9 mouse cellular contexts compared by ENCODE assay signal in genomic region chr7:28955295-28955897, GRCm38 (mm10). TPM values are rescaled to one million over a fixed set of nuclear protein-coding genes. Genes with fewer than 3 reads are reported as not detected.
DNase-seq lines count a peak whose midpoint lies in the region; ATAC-seq and TF ChIP-seq lines count a peak whose summit lies in the region.
"Had no signal": no experiment of that assay in that cellular context is flagged by ENCODE, and none has a peak within 500 bp of the region (broad histone marks: within the 10 kb centered on the region; RNA-seq: fewer than 3 reads in every experiment).

No protein-coding gene starts in this region.

- peak overlapping the region; percentile 97 for H3K27ac ChIP-seq in heart, embryonic 15.5 days
- no peak overlapping the region for H3K27ac ChIP-seq in midbrain, postnatal 0 days (ENCODE audit: low read depth, low read length)
- H3K27ac ChIP-seq in midbrain, embryonic 13.5 days: no peak overlapping the region
- H3K27ac ChIP-seq in intestine, embryonic 15.5 days: peak overlapping the region; percentile 38; the same call in 1 of the 2 replicates

- 0 out of 2 replicates have a peak, but pooled peaks cover 3% of the 10 kb centered on the region for H3K36me3 ChIP-seq in heart, embryonic 15.5 days
- H3K36me3 ChIP-seq in midbrain, postnatal 0 days (ENCODE audit: insufficient read depth, low read length): no peaks in the 10 kb centered on the region
- no peaks in the 10 kb centered on the region for H3K36me3 ChIP-seq in midbrain, embryonic 13.5 days
- H3K36me3 ChIP-seq in intestine, embryonic 15.5 days: no peaks in the 10 kb centered on the region

- H3K4me1 ChIP-seq in heart, embryonic 15.5 days (replicated peaks): peaks cover 98% of the 10 kb centered on the region
- peaks cover 14% of the 10 kb centered on the region for H3K4me1 ChIP-seq in midbrain, postnatal 0 days (ENCODE audit: insufficient read depth, low read length)
- H3K4me1 ChIP-seq in midbrain, embryonic 13.5 days (replicated peaks): peaks cover 63% of the 10 kb centered on the region
- peaks cover 61% of the 10 kb centered on the region for H3K4me1 ChIP-seq in intestine, embryonic 15.5 days (replicated peaks)

- peak overlapping the region; percentile 36 for H3K9ac ChIP-seq in heart, embryonic 15.5 days
- no peak overlapping the region for H3K9ac ChIP-seq in midbrain, postnatal 0 days (replicated peaks; ENCODE audit: low read length, poor library complexity, severe bottlenecking)
- H3K9ac ChIP-seq in midbrain, embryonic 13.5 days (replicated peaks): no peak overlapping the region
- no peak overlapping the region for H3K9ac ChIP-seq in intestine, embryonic 15.5 days
- H3K9ac ChIP-seq: forebrain, postnatal 0 days had no signal

- ATAC-seq in heart, embryonic 15.5 days (replicated peaks; ENCODE audit: insufficient number of reproducible peaks, insufficient read depth, low FRiP score, low read depth): no peak
- ATAC-seq in midbrain, postnatal 0 days (ENCODE audit: low FRiP score): no peak
- no peak for ATAC-seq in midbrain, embryonic 13.5 days
- no peak for ATAC-seq in intestine, embryonic 15.5 days
- ATAC-seq: forebrain, postnatal 0 days had no signal

- WGBS in heart, embryonic 15.5 days: 27% methylated on average over 5 of the region's 5 CpGs
- WGBS in midbrain, postnatal 0 days: 39% methylated on average over 5 of the region's 5 CpGs
- 60% methylated on average over 5 of the region's 5 CpGs for WGBS in midbrain, embryonic 13.5 days
- 60% methylated on average over 5 of the region's 5 CpGs for WGBS in intestine, embryonic 15.5 days

- DNase-seq in heart, postnatal 10 days: no peak
- DNase-seq in midbrain, postnatal 0 days (ENCODE audit: low spot score): peak; percentile 59
- DNase-seq in right cerebral cortex, postnatal 36 days (ENCODE audit: low spot score in 2 of 2): no peak
- no peak for DNase-seq in retina, embryonic 14.5 days (ENCODE audit: low spot score)
- no peak for DNase-seq in right cerebral cortex, postnatal 4 days
- DNase-seq: forebrain, postnatal 0 days had no signal

- H3K4me3 ChIP-seq in heart, embryonic 15.5 days: no peak overlapping the region
- no peak overlapping the region for H3K4me3 ChIP-seq in midbrain, postnatal 0 days (ENCODE audit: low read depth, low read length)
- no peak overlapping the region for H3K4me3 ChIP-seq in midbrain, embryonic 13.5 days (replicated peaks)
- H3K4me3 ChIP-seq in intestine, embryonic 15.5 days (replicated peaks): no peak overlapping the region

- intact Hi-C loops in heart, postnatal 10 days (cut with DNase I): loop anchor here (5.0 to 10.0 kb wide), 2 partner anchors 143 to 581 kb away; partner anchors contain the start of gene Plekhg2

- H3K27me3 ChIP-seq in heart, embryonic 15.5 days: no peaks in the 10 kb centered on the region
- H3K27me3 ChIP-seq in midbrain, postnatal 0 days (ENCODE audit: insufficient read depth, low read length): no peaks in the 10 kb centered on the region
- no peaks in the 10 kb centered on the region for H3K27me3 ChIP-seq in midbrain, embryonic 13.5 days
- no peaks in the 10 kb centered on the region for H3K27me3 ChIP-seq in intestine, embryonic 15.5 days (replicated peaks)

- peak overlapping the region; percentile 17; the same call in 1 of the 2 replicates for H3K4me2 ChIP-seq in heart, embryonic 15.5 days
- H3K4me2 ChIP-seq in midbrain, postnatal 0 days (ENCODE audit: low read depth, low read length, poor library complexity, severe bottlenecking): no peak overlapping the region
- H3K4me2 ChIP-seq in midbrain, embryonic 13.5 days (replicated peaks): no peak overlapping the region
- H3K4me2 ChIP-seq in intestine, embryonic 15.5 days (replicated peaks): no peak overlapping the region

- H3K9me3 ChIP-seq in heart, embryonic 15.5 days (replicated peaks): no peaks in the 10 kb centered on the region
- no peaks in the 10 kb centered on the region for H3K9me3 ChIP-seq in midbrain, postnatal 0 days (ENCODE audit: low read length)
- no peaks in the 10 kb centered on the region for H3K9me3 ChIP-seq in midbrain, embryonic 13.5 days
- H3K9me3 ChIP-seq in intestine, embryonic 15.5 days: no peaks in the 10 kb centered on the region

- no peak for TF ChIP-seq CTCF in midbrain, postnatal 0 days (IDR thresholded peaks at IDR 0.05)

RNA-seq across cellular contexts. Expression of gene Actn4, which starts 6.7 kb away (rescaled TPM):
- polyA plus RNA-seq in heart, embryonic 15.5 days (2015; fragmentation: Nextera tagmentation; extraction: Ambion mirVana): 236 and 281 TPM in 2 replicates
- 100 to 1,000 TPM; 173 to 174 TPM for total RNA-seq in heart, postnatal 10 days (2021)
- total RNA-seq in midbrain, postnatal 0 days (2014; rRNA removed): 74.7 and 86.9 TPM in 2 replicates
- 101 and 105 TPM in 2 replicates for polyA plus RNA-seq in midbrain, postnatal 0 days (2015; fragmentation: Nextera tagmentation; extraction: Ambion mirVana)
- 120 and 132 TPM in 2 replicates for polyA plus RNA-seq in midbrain, embryonic 13.5 days (2015; fragmentation: Nextera tagmentation; extraction: Ambion mirVana)
- polyA plus RNA-seq in intestine, embryonic 15.5 days (2015; fragmentation: Nextera tagmentation; extraction: Ambion mirVana): 340 and 361 TPM in 2 replicates

RNA-seq across cellular contexts. Expression of gene Eif3k, which starts 26.3 kb away (rescaled TPM):
- polyA plus RNA-seq in heart, embryonic 15.5 days (2015; fragmentation: Nextera tagmentation; extraction: Ambion mirVana): 239 and 261 TPM in 2 replicates
- total RNA-seq in heart, postnatal 10 days (2021): 100 to 1,000 TPM; 185 to 188 TPM
- total RNA-seq in midbrain, postnatal 0 days (2014; rRNA removed): 405 and 482 TPM in 2 replicates
- polyA plus RNA-seq in midbrain, postnatal 0 days (2015; fragmentation: Nextera tagmentation; extraction: Ambion mirVana): 292 and 309 TPM in 2 replicates
- polyA plus RNA-seq in midbrain, embryonic 13.5 days (2015; fragmentation: Nextera tagmentation; extraction: Ambion mirVana): 318 and 323 TPM in 2 replicates
- 359 and 375 TPM in 2 replicates for polyA plus RNA-seq in intestine, embryonic 15.5 days (2015; fragmentation: Nextera tagmentation; extraction: Ambion mirVana)

RNA-seq across cellular contexts. Expression of gene Map4k1, which starts 26.5 kb away (rescaled TPM):
- 2.8 and 7.6 TPM in 2 replicates for polyA plus RNA-seq in heart, embryonic 15.5 days (2015; fragmentation: Nextera tagmentation; extraction: Ambion mirVana)
- total RNA-seq in heart, postnatal 10 days (2021): 1 to 10 TPM; 2.0 to 2.2 TPM
- 5.6 and 17.4 TPM in 2 replicates for total RNA-seq in midbrain, postnatal 0 days (2014; rRNA removed)
- 18.2 and 21.0 TPM in 2 replicates for polyA plus RNA-seq in midbrain, postnatal 0 days (2015; fragmentation: Nextera tagmentation; extraction: Ambion mirVana)
- 4.5 and 5.0 TPM in 2 replicates for polyA plus RNA-seq in midbrain, embryonic 13.5 days (2015; fragmentation: Nextera tagmentation; extraction: Ambion mirVana)
- 6.3 and 7.7 TPM in 2 replicates for polyA plus RNA-seq in intestine, embryonic 15.5 days (2015; fragmentation: Nextera tagmentation; extraction: Ambion mirVana)

Comparison
In these comparisons a context has a peak if more than half of its experiments do, and no peak if none do; other contexts are left out.
1. H3K27ac ChIP-seq: peak in heart, embryonic 15.5 days (single experiment) and intestine, embryonic 15.5 days (single experiment); none in midbrain, postnatal 0 days (single experiment) and midbrain, embryonic 13.5 days (single experiment).